ENCODE assay signal across 8 mouse cellular contexts in genomic region chr17:88668452-88668851, GRCm38 (mm10). TPM values are rescaled to one million over a fixed set of nuclear protein-coding genes. Genes with fewer than 3 reads are reported as not detected.
A peak's percentile ranks its signal among the peaks of the same experiment; 100 is the strongest.
DNase-seq lines count a peak whose midpoint lies in the region; ATAC-seq and TF ChIP-seq lines count a peak whose summit lies in the region.

Gene Gtf2a1l (plus strand): TSS chr17:88668660.

- H3K27ac ChIP-seq in heart, embryonic 14.5 days (replicated peaks in 1 of 2; ENCODE audit: control insufficient read depth in 1 of 2, insufficient read depth in 1 of 2, low read depth in 2 of 2, low read length in 2 of 2), result no peak within 1 kb of the TSS
- no peak within 1 kb of the TSS for H3K27ac ChIP-seq in heart, embryonic 15.5 days
- no peak within 1 kb of the TSS for H3K27ac ChIP-seq in lung, postnatal 0 days (ENCODE audit: low read length)

- H3K9ac ChIP-seq in heart, embryonic 14.5 days (ENCODE audit: low read length), result peak within 1 kb of the TSS; percentile 44; the same call in 1 of the 2 replicates
- no peak within 1 kb of the TSS for H3K9ac ChIP-seq in heart, embryonic 15.5 days
- no peak within 1 kb of the TSS for H3K9ac ChIP-seq in lung, postnatal 0 days (replicated peaks; ENCODE audit: low read depth)

- H3K36me3 ChIP-seq in heart, embryonic 14.5 days (ENCODE audit: control insufficient read depth, insufficient read depth, low read length), result no peaks in the 10 kb centered on the region
- no peaks in the 10 kb centered on the region for H3K36me3 ChIP-seq in heart, embryonic 15.5 days
- no peaks in the 10 kb centered on the region for H3K36me3 ChIP-seq in lung, postnatal 0 days (ENCODE audit: insufficient read depth, low read length)

- H3K4me1 ChIP-seq in heart, embryonic 14.5 days (ENCODE audit: control insufficient read depth in 2 of 2, insufficient read depth in 2 of 2, low read length in 2 of 2), result peaks cover 0 to 2% of the 10 kb centered on the region in 2 experiments; a peak in 1 of 4 replicates
- peaks cover 4% of the 10 kb centered on the region; the same call in 1 of the 2 replicates for H3K4me1 ChIP-seq in heart, embryonic 15.5 days (replicated peaks)
- no peaks in the 10 kb centered on the region; the same call in 1 of the 2 replicates for H3K4me1 ChIP-seq in lung, postnatal 0 days (ENCODE audit: insufficient read depth, low read depth, low read length)

- TF ChIP-seq CTCF in lung, postnatal 0 days (IDR thresholded peaks at IDR 0.05), result peak; percentile 16

- no peaks in the 10 kb centered on the region for H3K9me3 ChIP-seq in heart, embryonic 14.5 days (ENCODE audit: control insufficient read depth, low read length)
- no peaks in the 10 kb centered on the region for H3K9me3 ChIP-seq in heart, embryonic 15.5 days (replicated peaks)
- H3K9me3 ChIP-seq in lung, postnatal 0 days (ENCODE audit: low read length), result no peaks in the 10 kb centered on the region

- no peak for ATAC-seq in heart, embryonic 14.5 days (ENCODE audit: insufficient number of reproducible peaks, insufficient read depth, low FRiP score, low read depth)
- no peak for ATAC-seq in heart, embryonic 15.5 days (replicated peaks; ENCODE audit: insufficient number of reproducible peaks, insufficient read depth, low FRiP score, low read depth)
- peak; percentile 35; the same call in 1 of the 2 replicates for ATAC-seq in lung, postnatal 0 days

- H3K4me2 ChIP-seq in heart, embryonic 14.5 days (ENCODE audit: low read length), result peak within 1 kb of the TSS; percentile 56
- H3K4me2 ChIP-seq in heart, embryonic 15.5 days, result peak within 1 kb of the TSS; percentile 51
- H3K4me2 ChIP-seq in lung, postnatal 0 days (replicated peaks; ENCODE audit: low read depth, low read length), result 0 out of 2 replicates have a peak within 1 kb of the TSS, but pooled peaks have one; percentile 12

- DNase-seq in heart, adult 18-20 months, result no peak
- peak; percentile 78 to 86 for DNase-seq in cerebellum, postnatal 10 days
- peak; percentile 55 for DNase-seq in layer of hippocampus, adult 11-12 months (ENCODE audit: low spot score)
- peak; percentile 27 for DNase-seq in lung, postnatal 0 days (ENCODE audit: low spot score)
- DNase-seq in ovary, postnatal 36 days (ENCODE audit: low spot score), result peak; percentile 72
- no peak for DNase-seq in yolk sac, embryonic 10.5 days (ENCODE audit: low spot score)

- no peak for TF ChIP-seq EP300 in lung, postnatal 0 days (IDR thresholded peaks at IDR 0.05)

- peak within 1 kb of the TSS; percentile 8 to 18 for H3K4me3 ChIP-seq in heart, embryonic 14.5 days (ENCODE audit: control insufficient read depth in 1 of 2, insufficient read depth in 1 of 2, low read depth in 1 of 2, low read length in 2 of 2)
- H3K4me3 ChIP-seq in heart, embryonic 15.5 days, result peak within 1 kb of the TSS; percentile 8; the same call in 1 of the 2 replicates
- H3K4me3 ChIP-seq in lung, postnatal 0 days (ENCODE audit: low read depth, low read length), result no peak within 1 kb of the TSS

- WGBS in heart, embryonic 14.5 days, result 25% methylated on average over 21 of the region's 21 CpGs
- 24% methylated on average over 21 of the region's 21 CpGs for WGBS in heart, embryonic 15.5 days
- 29% methylated on average over 21 of the region's 21 CpGs for WGBS in lung, postnatal 0 days

- no peaks in the 10 kb centered on the region for H3K27me3 ChIP-seq in heart, embryonic 14.5 days (ENCODE audit: control insufficient read depth, insufficient read depth, low read length)
- no peaks in the 10 kb centered on the region for H3K27me3 ChIP-seq in heart, embryonic 15.5 days
- H3K27me3 ChIP-seq in lung, postnatal 0 days (replicated peaks; ENCODE audit: insufficient read depth, low read length), result no peaks in the 10 kb centered on the region

RNA-seq across cellular contexts. Expression of gene Gtf2a1l, which starts in this region (rescaled TPM):
- not detected in 2 replicates for polyA plus RNA-seq in heart, embryonic 14.5 days (2014; fragmentation: Nextera tagmentation; extraction: Ambion mirVana)
- not detected for total RNA-seq in heart, adult 18-20 months (2021)
- polyA plus RNA-seq in heart, embryonic 15.5 days (2015; fragmentation: Nextera tagmentation; extraction: Ambion mirVana), result 0.08 and 0.09 TPM in 2 replicates
- polyA plus RNA-seq in lung, postnatal 0 days (2015; fragmentation: Nextera tagmentation; extraction: Ambion mirVana), result 0.15 TPM in 1 of 2 replicates, not detected in the other

Comparison
In these comparisons a context has a peak if more than half of its experiments do, and no peak if none do; other contexts are left out.
1. Peak in DNase-seq, ATAC-seq and H3K4me2 ChIP-seq in lung, postnatal 0 days; RNA of the gene not detected or under 1 TPM.
2. DNase-seq: peak in cerebellum, postnatal 10 days (2 of 2), layer of hippocampus, adult 11-12 months (single experiment) and ovary, postnatal 36 days (single experiment); none in heart, adult 18-20 months (0 of 2) and yolk sac, embryonic 10.5 days (single experiment).
3. Peak in every context shown above with its lines, with median percentiles within 50 percentile points of each other: H3K4me2 ChIP-seq.